Mouse (Mus musculus) cerebellum, postnatal 25 days (tissue): ENCODE measurements around the gene Tec.

ENCODE experiments used
- DNase-seq, 2 experiments: peaks; one replicate each; pipeline ENCODE4 v3.0.0; 2021; ENCODE audit warnings: mixed read lengths in 2 of 2

The Tec gene

DNA sequence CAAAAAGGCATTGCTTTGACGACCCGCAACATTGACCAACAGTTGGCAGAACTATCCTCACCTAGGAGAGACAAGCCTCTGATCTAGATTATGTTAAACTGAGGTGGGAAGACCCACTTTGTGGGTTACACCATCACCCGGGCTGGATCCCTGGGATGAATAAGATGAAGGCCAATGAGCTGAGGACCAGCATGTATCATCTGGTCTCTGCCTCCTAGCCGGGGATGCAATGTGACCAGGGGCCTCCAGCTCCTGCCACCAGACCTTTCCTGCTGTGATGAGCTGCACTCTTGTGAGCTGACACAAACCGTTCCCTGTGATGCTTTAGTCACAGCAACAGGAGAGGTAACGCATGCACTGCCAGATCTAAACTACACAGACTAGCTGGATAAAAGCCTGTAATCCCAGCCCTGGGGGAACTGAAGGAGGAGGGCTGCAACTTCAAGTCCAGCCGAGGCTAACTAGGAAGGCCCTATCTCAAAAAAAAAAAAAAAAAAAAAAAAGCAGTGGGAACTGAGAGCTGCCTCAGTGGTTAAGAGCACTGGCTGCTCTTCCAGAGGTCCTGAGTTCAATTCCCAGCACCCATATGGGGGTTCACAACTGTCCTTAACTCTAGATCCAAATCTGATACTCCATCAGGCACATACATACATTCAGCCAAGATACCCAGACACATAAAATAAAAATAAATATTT is 15.8 kb downstream of the Tec start:
- no peak for DNase-seq

DNA sequence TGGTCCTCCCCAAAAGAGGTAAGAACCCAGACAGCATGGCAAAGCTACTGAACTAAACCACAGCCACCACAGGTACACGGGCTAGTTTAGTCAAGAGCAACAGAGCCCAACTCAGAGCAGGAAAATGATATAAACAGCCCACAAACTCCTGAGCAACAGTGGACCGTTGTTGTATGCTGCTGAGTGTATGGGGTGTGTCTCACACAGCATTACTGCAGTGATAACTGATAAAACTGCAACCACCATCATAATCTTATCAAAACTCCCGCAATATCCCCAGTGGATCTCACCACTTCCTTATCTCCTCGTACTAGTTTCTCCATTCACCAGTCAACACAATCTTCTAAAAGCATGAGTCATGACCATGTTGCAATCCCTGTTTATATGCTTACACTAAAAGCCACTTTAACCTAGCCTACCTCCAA is 16.6 kb downstream of the Tec start:
- no peak for DNase-seq

DNA sequence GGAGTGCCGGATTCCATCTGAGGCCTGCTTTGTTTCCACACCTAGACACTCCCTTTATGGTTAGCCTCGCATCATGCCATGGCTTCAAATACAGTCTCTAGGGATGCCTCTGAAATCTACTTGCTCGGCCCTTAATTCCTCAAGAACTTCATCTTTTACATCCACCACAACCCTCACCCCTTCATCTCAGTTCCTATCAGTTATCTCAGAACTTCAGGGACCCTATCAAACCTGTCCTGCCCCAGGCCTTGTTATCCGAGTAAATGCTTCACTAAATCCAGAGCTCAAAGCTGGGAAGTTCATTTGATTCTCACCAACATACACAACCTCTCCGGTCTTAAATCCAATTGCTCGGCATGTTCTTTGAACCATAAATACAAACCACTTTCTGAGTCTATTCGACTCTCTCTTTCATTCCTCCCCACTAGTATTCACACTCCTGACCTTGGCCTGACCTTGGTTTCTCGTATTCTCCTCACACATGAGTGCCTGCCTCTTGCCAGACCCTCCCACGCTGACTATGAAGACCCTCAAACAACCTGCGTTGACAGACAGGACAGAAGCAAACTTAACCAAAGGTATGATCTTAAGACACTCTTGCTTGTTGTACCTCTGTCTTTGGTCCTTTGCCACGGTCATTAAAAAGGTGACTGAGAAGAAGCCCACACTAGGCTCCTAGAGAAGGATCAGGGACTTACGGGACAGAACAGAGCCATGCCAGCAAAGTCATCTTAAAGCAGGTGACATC is 17.2 kb downstream of the Tec start:
- no peak for DNase-seq

DNA sequence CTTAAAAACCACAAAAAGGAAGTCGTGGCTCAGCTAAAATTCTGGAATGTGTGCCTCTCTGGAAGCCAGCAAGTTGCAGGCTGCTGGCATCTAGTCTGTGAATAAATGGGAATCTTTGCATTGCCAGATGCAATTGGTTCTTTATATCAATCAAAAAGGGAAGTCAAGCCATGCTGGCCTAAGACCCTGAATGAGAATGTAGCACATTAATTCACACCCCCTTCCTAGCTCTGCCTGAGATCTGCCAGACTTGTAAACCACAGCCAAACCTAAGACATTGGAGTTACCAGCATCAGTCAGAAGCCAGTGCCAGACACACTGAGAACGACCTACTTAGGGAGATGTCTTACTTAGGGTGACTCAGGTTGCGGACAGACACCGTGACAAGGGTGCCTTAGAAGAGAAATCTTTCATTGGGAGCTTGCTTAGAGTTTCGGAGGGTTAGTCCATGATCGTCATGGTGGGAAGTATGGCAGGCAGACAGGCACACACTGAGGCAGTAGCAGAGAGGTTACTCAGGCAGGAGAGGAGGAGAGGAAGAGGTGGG is 19.3 kb downstream of the Tec start:
- DNase-seq, result no peak

DNA sequence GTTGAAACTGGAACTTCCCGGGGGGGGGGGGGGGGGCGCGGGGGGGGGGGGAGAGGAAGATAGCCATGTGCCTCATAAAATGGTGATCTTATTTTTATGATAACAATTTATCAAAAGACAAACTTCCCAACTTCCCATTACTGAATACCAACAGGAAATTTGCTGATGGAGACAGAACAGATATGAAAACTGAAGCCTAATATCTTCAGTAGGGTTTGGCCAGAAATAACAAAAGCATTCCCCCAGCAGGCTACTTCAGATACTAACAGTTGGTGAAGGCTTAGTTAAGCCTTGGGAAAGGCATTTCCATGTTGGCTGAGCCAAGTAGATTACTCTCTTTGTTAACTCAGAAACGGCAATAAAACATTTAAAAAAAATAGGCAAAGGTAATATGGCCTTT is 21.6 kb downstream of the Tec start:
- DNase-seq, result no peak

DNA sequence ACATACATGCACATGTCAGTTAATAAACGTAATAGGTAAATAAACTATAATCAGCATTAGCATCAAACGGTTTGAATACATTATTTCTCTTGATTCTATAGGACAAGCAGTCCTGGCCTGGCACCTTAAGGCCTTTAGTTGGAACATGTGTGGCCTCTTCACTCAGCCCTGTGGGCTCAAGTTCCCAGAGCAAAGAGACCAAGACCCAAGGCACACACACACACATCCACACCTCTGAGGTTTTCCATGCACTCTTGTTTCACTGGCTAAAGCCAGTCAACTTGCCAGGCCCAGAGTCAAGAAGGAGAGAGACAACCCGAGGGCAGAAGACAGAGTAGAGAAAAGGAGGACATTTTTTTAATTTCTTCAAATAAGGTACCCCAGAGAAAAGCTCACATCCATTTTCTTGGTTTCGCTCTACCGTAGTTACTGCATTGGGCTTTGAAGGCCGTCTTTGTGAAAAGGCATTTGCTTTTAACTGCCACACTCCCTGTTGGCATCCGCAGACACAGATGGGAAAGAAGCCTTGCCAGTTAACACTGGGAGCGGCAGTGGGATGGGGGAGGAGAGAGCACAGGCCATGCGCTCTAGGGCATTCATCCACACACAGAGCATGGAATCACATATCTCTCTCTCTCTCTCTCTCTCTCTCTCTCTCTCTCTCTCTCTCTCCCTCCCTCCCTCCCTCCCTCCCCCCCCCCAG is 22.2 kb downstream of the Tec start:
- peak; percentile 78 to 85 for DNase-seq

DNA sequence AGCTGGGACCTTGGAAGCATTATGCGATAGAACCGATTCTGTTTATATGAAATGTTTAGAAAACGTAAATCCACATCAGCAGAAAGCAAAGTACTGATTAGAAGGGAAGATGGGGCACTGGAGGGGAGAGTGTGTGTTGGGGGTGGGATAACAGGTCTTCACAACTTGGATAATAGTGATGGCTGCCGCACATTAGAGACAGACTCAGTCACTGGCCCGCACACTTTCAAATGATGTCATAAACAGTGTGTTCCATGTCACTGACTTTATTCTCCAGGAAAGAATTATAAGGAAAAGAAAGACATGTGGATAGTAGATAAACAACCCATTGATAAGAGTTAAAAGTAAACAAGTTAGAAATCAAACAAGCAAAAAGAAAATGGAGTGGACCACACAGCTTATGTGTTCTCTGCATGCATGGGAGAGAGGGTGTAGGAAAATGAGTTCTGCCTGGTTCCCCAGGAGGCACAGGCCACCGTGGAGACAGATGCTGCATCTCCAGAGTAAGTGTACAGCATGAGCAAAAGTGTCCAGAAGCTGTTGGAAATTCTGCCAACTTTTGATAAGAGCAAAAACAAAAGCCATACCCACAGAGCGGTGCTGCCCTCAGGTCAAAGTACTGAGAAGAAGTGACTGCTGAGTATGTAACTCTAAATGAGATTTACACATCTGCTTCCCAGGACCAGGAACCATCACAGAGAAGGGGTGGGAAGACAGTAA is 23.3 kb downstream of the Tec start:
- DNase-seq, result no peak

DNA sequence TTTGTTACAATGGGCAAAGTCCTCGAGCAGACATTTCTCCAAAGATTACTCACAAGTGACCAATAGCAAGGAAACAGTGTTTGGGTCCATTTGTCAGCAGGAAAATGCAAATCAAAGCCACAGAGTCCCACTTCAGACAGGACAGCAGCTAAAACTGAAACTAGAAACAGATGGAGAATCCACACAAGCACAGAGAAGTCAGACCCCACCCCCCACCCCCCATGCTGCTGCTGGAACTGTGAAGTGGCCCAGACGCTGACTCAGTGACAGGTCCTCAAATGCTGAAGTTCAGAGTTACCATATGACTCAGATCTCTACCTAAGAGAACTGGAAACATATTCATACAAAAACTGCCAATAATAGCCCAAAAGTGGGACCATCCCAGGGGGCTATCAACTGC is 24.0 kb downstream of the Tec start:
- no peak for DNase-seq

DNA sequence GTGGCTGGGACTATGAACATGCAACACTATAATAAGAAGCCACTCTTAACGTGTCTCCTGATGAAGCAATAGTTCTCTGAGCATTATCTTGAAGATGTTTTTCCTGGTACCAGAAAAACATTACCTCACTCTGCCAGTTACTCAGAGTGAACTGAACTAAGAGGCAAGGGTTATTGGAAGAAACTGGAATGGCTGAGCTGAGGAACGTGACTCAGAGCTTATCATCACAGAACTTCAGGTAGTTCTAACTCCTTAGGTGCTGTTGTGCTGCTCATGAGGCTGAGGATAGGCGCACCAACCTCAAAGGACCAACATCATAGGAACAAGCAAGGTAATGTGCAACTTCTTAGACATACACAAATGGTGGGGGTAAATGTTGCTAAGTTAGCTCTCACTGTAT is 28.6 kb downstream of the Tec start:
- DNase-seq, result no peak

DNA sequence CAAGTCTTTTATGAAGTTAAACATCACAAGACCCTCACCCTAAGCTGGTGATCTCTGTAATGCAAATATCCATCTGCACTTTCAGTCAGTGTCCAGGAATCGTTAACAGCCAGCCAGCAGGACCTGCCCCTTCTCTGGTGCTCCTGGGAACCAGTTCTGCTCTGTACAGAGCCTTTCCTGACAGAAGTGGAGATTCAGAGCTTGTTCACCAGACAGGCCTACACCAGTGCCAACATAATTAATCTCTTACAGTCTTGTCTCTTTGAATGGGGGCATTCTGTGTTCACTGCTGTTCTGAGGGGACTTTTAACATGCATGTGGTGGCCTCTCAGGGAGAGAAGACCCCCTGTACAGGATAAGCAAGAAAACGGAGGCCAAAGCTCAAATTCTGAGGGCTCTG is 29.3 kb downstream of the Tec start:
- no peak for DNase-seq

DNA sequence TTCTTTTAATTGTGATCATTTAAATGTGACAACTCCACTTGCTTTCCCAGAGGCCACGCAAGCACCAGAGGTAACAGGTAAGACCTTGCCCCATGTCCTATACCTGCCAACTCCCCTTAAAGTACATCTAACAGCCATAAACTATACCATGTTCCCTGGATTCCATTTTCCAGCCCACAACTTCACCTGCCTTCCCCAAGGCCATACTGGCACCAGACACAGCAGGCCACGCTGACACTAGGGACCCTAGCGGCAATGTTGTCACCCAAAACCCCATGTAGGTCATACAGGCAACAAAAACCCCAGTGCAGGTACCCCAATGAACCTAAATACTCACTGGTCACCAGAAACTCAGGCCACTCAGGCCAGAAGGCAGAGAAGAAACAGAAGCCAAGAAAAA is 32.6 kb downstream of the Tec start:
- no peak for DNase-seq

DNA sequence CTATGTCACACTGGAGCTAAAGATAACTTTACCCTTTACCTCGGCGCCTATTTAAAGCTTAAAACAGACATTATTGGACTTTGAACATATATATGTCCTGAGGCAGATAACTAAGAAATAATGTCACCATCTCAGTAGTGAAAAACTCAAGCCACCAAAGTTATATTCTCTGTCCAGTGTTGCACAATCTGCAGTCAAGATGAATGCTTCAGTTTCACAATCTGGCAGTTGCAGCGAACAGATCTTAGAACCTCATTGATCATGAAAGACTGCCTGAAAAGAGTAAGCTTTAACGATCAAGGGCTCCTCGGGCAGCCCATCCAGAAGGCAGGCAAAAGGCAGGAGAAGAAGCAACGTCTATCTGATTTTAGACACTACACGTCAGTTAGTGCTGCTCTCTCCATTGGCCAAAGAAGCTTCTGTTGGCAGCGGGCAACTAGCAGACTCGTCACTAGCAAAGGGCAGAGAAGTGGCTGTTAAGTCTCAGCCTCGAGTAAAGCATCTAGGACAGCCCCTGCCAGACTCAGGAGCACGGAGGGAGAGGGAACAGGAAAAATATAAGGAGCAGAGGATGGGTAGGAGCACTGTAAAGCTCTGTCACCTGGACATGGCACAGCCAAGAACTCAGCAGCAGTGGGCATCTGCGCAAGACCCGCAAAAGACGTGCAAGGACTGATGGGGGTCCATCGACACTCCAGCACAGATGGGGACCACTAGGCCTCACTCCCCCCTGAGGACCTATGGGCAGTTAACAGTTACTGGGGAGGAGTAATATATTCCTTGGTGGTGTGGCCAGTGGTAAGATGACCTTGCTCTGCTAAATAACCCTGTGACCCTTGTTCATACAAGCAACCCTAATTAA is 35.1 kb downstream of the Tec start:
- DNase-seq, result no peak

DNA sequence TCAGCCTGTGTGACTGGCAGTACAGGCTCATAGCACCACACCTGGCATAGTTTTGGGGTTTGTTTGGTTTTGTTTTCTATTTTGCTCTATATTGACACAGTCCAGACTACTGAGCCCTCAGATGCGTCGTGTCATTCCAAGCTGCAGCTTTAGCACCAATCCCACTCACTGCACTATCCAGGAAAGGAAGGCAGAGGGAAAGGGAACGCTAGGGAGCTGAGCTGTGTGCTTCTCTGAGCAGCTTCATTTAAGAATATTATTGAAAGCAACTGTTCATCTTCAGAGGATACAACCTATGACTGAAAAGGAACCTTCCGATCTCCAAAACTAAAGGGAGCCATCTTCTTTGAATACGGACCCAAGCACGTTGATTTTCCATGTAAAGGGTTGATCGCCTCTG is 36.1 kb downstream of the Tec start:
- no peak for DNase-seq

DNA sequence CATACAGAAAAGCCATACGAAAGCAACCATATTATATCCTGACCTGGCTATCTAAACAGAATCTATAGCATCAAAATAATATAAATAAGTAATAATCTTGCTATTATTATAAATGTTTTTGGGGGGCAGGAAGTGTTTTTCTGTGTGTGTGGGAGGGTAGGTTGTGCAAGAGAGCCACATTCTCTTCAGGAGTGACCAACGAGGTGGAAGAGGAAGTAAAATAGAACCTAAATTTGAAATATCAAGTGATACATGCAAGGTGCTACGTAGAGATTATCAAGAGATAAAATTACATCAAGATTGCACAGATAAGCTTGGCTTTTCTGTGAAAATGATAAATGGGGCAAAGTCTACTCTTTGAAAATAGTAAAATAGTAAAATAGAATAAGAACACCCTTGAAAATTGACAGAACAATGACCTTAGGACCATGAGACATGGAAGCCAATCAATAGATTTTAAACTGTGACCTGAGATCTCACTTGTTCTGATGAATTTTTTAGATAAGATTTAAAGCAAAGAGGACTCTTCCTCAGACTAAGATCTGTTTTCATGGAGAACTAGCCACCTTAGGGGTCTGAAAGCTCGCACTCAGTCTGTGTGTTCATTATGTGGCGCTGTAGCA is 37.2 kb downstream of the Tec start:
- DNase-seq, result no peak

DNA sequence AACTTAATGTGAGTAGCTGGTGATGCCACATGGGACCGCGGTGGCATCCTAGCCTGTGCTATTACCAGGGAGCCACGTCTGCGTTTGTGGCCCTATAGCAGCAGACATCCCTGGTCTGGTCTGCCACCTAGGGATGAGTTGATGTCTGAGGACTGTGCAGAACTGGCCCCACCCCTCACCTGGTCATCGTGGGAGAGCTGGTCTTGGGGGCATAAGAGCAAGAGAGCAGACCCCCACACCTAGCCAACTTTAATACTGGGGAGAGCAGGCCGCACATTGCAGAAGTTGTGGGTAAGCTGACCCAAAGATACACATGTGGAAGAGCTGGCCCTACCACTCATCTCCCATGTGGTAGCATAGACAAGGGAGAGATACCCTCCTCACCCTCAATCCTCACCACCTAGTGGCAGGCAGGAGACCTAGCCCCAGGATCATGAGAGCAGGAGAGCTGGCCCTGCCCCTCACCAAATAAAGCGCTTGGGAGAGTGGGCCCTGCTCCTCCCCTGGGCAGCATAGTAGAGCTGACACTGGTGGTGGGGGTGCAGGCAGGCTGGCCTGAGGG is 38.7 kb downstream of the Tec start:
- DNase-seq, result no peak

DNA sequence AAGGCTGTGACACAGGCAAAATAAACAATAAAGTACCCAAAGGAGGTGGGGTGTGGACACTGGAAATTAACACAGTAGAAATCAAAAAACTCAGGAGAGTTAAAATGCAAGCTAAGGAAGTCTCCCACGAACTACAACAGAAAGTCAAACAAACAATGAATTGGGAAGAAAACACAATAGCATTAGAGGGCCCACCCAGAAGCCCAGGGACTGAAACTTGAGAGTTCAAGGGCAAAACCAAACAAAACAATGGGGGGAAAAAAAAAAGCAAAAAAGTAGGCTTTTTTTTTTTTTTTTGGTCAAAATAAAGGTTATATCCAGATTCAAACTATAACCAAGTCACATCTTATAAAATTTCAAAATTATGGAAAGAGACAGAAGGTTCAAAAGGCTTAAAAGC is 39.9 kb downstream of the Tec start:
- no peak for DNase-seq

DNA sequence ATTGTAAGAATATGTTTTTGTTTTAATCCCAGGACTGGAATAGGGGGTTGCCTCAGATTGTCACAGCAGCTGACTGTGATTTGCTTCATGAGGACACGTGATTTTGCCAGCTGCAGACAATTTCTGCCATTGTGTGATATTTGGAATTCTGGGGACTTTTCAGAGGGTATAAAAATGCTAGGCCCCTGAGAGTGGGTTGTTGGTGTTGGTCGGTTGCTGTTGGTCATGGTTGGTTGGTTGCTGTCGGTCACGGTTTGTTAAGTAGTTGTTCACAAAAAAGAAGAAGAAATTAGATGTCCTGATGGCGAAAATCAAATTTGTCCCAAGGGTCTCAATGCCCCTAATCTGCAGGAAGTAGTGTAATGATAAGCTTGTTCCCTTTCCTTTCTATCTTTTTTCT is 40.8 kb downstream of the Tec start:
- DNase-seq, result no peak

DNA sequence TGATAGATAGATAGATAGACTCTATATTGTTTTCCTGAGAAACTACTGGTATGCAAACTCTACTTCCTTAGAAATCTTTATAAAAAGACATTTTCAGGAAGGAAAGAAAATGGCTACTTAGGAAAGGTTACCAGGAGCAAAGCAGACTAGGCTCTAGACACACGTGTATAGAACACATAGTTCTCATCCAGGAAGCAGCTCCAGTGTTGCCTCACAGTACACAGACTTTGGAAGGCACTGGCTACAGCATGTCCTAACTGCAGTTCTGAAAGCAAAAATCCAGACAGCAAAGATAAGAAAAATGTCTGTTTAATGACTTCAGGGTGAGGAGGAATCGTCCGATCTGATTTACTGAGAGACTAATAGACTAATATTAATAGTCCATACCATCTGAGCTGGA is 41.8 kb downstream of the Tec start:
- DNase-seq, result no peak

DNA sequence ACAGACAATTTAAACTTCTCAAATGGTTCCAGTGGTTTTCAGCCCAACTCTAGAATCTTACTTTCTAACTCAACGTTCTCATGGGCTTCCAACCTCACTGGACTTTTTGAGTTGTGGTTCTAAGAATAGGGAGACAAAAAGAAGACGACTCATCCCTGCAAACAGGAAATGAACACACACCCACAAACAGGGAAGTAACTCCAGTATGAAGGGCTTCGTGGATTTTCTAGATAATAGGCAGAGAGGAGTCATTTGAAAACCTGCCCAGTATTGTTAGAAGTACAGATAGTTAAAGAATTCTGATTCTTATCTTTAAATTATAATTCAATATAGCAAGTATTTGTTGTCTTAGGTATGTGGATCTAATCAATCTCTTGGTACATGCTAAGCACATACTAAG is 47.6 kb downstream of the Tec start:
- DNase-seq, result no peak

DNA sequence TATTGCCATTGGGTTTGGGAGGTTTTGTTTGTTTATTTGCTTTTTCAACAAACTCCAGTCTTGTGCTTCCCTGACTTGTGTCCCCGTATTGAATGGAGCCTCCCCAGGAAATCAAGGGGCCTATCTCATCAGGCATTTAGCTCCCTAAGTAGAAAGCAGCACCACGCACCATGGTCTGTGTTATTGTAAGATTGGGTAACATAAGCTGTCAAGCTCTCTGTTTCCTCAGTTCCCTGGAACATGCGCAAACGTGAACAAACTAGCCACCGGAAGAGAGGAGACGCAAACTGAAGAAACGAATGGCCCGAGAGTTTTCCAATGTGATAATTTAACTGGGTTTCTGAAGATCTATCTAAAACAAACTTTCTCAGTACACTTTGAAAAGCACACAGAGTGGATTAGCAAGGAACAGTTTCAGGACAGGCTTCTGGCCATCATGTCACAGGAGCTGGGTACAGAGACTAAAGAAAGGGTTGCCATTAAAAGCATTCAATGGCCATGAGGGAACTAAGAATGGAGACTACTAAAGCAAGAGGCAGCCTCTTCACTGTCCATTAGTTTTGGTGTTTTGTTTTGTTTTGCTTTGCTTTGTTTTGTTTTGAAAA is 48.1 kb downstream of the Tec start:
- no peak for DNase-seq
